Mouse (Mus musculus): ENCODE results near the gene Pqlc3.

- TF ChIP-seq TAL1 (IDR thresholded peaks at IDR 0.05; ENCODE audit: low read length), result no peak
- TF ChIP-seq GATA1 (IDR thresholded peaks at IDR 0.05; ENCODE audit: low read length), result no peak
Observed at GRCm38 (mm10) chr12:17018468-17018867, 18.3 kb upstream of the Pqlc3 start.

Measured in erythroblast, embryonic 14.5 days (primary cell).